Mouse (Mus musculus) MEL (cell line): ENCODE measurements around the gene Tnk2. TPM values are rescaled to one million over a fixed set of nuclear protein-coding genes. Genes with fewer than 3 reads are reported as not detected.

Source experiments
- DNase-seq: peaks from one replicate; pipeline ENCODE4 v3.0.0; 2011; ENCODE audit warnings: low read depth, low spot score
- H3K27ac ChIP-seq: 2 replicates; pipeline ENCODE4 v1.5.1; 2012; ENCODE audit warnings: low read depth, mild to moderate bottlenecking, control low read depth, low read length, moderate library complexity; ENCODE audit not compliant: control insufficient read depth
- H3K27me3 ChIP-seq, 2 experiments: fragments of 150-350 bp in 1 of 2; sonication (generic) in 1 of 2; 2 replicates each; pipeline ENCODE4 v1.6.1; 2012; ENCODE audit warnings: low read length in 2 of 2, mild to moderate bottlenecking in 2 of 2, improper control_type of control experiment in 1 of 2, moderate library complexity in 1 of 2; ENCODE audit not compliant: insufficient read depth in 2 of 2, control insufficient read depth in 1 of 2
- H3K36me3 ChIP-seq, 2 experiments: 2 replicates each; pipeline ENCODE4 v1.6.1; 2012 to 2014; ENCODE audit warnings: low read length in 2 of 2, improper control_type of control experiment in 1 of 2, inconsistent platforms in 1 of 2, mild to moderate bottlenecking in 1 of 2; ENCODE audit not compliant: insufficient read depth in 2 of 2, control insufficient read depth in 1 of 2
- H3K4me1 ChIP-seq, 2 experiments: fragments of 150-350 bp in 1 of 2; sonication (generic) in 1 of 2; 2 replicates each; pipeline ENCODE4 v1.6.1; 2012; ENCODE audit warnings: low read length in 2 of 2, improper control_type of control experiment in 1 of 2, mild to moderate bottlenecking in 1 of 2; ENCODE audit not compliant: insufficient read depth in 2 of 2, control insufficient read depth in 1 of 2
- H3K4me3 ChIP-seq, 2 experiments: fragments of 150-350 bp in 1 of 2; sonication (generic) in 1 of 2; 2 replicates each; pipeline ENCODE4 v1.5.1; 2012; ENCODE audit warnings: low read depth in 2 of 2, low read length in 2 of 2, mild to moderate bottlenecking in 2 of 2, moderate library complexity in 2 of 2, control low read depth in 1 of 2, improper control_type of control experiment in 1 of 2; ENCODE audit not compliant: control insufficient read depth in 1 of 2, insufficient read depth in 1 of 2
- H3K79me2 ChIP-seq: 2 replicates; pipeline ENCODE4 v1.6.1; 2012; ENCODE audit warnings: mild to moderate bottlenecking, low read length, moderate library complexity; ENCODE audit not compliant: control insufficient read depth, poor library complexity, insufficient read depth
- H3K9ac ChIP-seq: 2 replicates; pipeline ENCODE4 v1.6.1; 2012; ENCODE audit warnings: low read depth, mild to moderate bottlenecking, control low read depth, low read length, moderate library complexity; ENCODE audit not compliant: control insufficient read depth, poor library complexity, severe bottlenecking
- H3K9me3 ChIP-seq: fragments of 150-350 bp; sonication (generic); replicated peaks from 2 replicates; pipeline ENCODE4 v1.6.1; 2012; ENCODE audit warnings: mild to moderate bottlenecking, low read length, improper control_type of control experiment, moderate library complexity; ENCODE audit not compliant: insufficient read depth
- BHLHE40 ChIP-seq: IDR thresholded peaks from 2 replicates; pipeline ENCODE4 v1.6.1; 2012; ENCODE audit warnings: low read depth, mild to moderate bottlenecking, inconsistent platforms, low read length, improper control_type of control experiment, borderline replicate concordance
- CHD1 ChIP-seq: IDR thresholded peaks from 2 replicates; pipeline ENCODE4 v1.6.1; 2012; ENCODE audit warnings: low read depth, mild to moderate bottlenecking, inconsistent platforms, low read length, improper control_type of control experiment
- CHD2 ChIP-seq: IDR thresholded peaks from 2 replicates; pipeline ENCODE4 v1.6.1; 2011; ENCODE audit warnings: low read length, improper control_type of control experiment
- CTCF ChIP-seq, 3 experiments: IDR thresholded peaks in 2 of 3; conservative IDR thresholded peaks in 1 of 3; 2 replicates each; pipeline ENCODE4 v1.5.1; 2011 to 2012; ENCODE audit warnings: low read length in 3 of 3, low read depth in 2 of 3, mild to moderate bottlenecking in 2 of 3, improper control_type of control experiment in 1 of 3, inconsistent platforms in 1 of 3, mixed read lengths in 1 of 3, moderate library complexity in 1 of 3; ENCODE audit not compliant: control insufficient read depth in 1 of 3, insufficient read depth in 1 of 3, poor library complexity in 1 of 3, severe bottlenecking in 1 of 3
- E2F4 ChIP-seq: IDR thresholded peaks from 2 replicates; pipeline ENCODE4 v1.6.1; 2011; ENCODE audit warnings: low read depth, low read length, improper control_type of control experiment, borderline replicate concordance
- ELF1 ChIP-seq: IDR thresholded peaks from 2 replicates; pipeline ENCODE4 v1.6.1; 2014; ENCODE audit warnings: low read depth, mild to moderate bottlenecking, inconsistent platforms, low read length, improper control_type of control experiment, moderate library complexity
- EP300 ChIP-seq, 2 experiments: IDR thresholded peaks; 2 replicates each; pipeline ENCODE4 v1.6.1; 2011; ENCODE audit warnings: improper control_type of control experiment in 2 of 2, low read length in 2 of 2, low read depth in 1 of 2, mild to moderate bottlenecking in 1 of 2
- GABPA ChIP-seq: IDR thresholded peaks from 2 replicates; pipeline ENCODE4 v1.6.1; 2012; ENCODE audit warnings: low read depth, mild to moderate bottlenecking, inconsistent platforms, low read length, improper control_type of control experiment, moderate library complexity
- GATA1 ChIP-seq: IDR thresholded peaks from 2 replicates; pipeline ENCODE4 v1.6.1; 2011; ENCODE audit warnings: low read depth, low read length, improper control_type of control experiment
- HCFC1 ChIP-seq: IDR thresholded peaks from 2 replicates; pipeline ENCODE4 v1.6.1; 2012; ENCODE audit warnings: low read depth, mild to moderate bottlenecking, inconsistent platforms, low read length, improper control_type of control experiment, moderate library complexity
- JUND ChIP-seq: IDR thresholded peaks from 2 replicates; pipeline ENCODE4 v1.6.1; 2011; ENCODE audit warnings: low read depth, mild to moderate bottlenecking, improper control_type of control experiment, low read length
- KAT2A ChIP-seq: conservative IDR thresholded peaks from 2 replicates; pipeline ENCODE4 v1.6.1; 2012; ENCODE audit warnings: low read depth, low read length, improper control_type of control experiment, inconsistent platforms
- MAFK ChIP-seq: IDR thresholded peaks from 2 replicates; pipeline ENCODE4 v1.6.1; 2011; ENCODE audit warnings: low read depth, mild to moderate bottlenecking, low read length, improper control_type of control experiment, borderline replicate concordance
- MAX ChIP-seq: IDR thresholded peaks from 2 replicates; pipeline ENCODE4 v1.6.1; 2011; ENCODE audit warnings: low read length, improper control_type of control experiment
- MAZ ChIP-seq: IDR thresholded peaks from 2 replicates; pipeline ENCODE4 v1.6.1; 2012; ENCODE audit warnings: low read depth, mild to moderate bottlenecking, inconsistent platforms, low read length, improper control_type of control experiment
- MXI1 ChIP-seq: IDR thresholded peaks from 2 replicates; pipeline ENCODE4 v1.6.1; 2011; ENCODE audit warnings: mild to moderate bottlenecking, low read depth, low read length, improper control_type of control experiment
- MYB ChIP-seq: IDR thresholded peaks from 2 replicates; pipeline ENCODE4 v1.6.1; 2011; ENCODE audit warnings: mild to moderate bottlenecking, low read depth, low read length, improper control_type of control experiment
- MYC ChIP-seq: IDR thresholded peaks from 2 replicates; pipeline ENCODE4 v1.6.1; 2011; ENCODE audit warnings: low read depth, mild to moderate bottlenecking, low read length, improper control_type of control experiment, moderate library complexity
- NELFE ChIP-seq: IDR thresholded peaks from 2 replicates; pipeline ENCODE4 v1.6.1; 2011; ENCODE audit warnings: low read depth, low read length, improper control_type of control experiment
- NRF1 ChIP-seq: IDR thresholded peaks from 2 replicates; pipeline ENCODE4 v1.6.1; 2014; ENCODE audit warnings: low read depth, mild to moderate bottlenecking, inconsistent platforms, low read length, improper control_type of control experiment, moderate library complexity; ENCODE audit not compliant: poor library complexity, insufficient read depth, severe bottlenecking
- POLR2A ChIP-seq, 2 experiments: IDR thresholded peaks; 2 replicates each; pipeline ENCODE4 v1.6.1; 2011 to 2012; ENCODE audit warnings: low read length in 2 of 2, mild to moderate bottlenecking in 2 of 2, control low read depth in 1 of 2, improper control_type of control experiment in 1 of 2, low read depth in 1 of 2, moderate library complexity in 1 of 2; ENCODE audit not compliant: control insufficient read depth in 1 of 2, insufficient read depth in 1 of 2, poor library complexity in 1 of 2
- POLR2AphosphoS2 ChIP-seq: IDR thresholded peaks from 2 replicates; pipeline ENCODE4 v1.6.1; 2011; ENCODE audit warnings: low read length, improper control_type of control experiment
- POLR2AphosphoS5 ChIP-seq: IDR thresholded peaks from 2 replicates; pipeline ENCODE4 v1.6.1; 2012; ENCODE audit warnings: low read depth, borderline replicate concordance, mild to moderate bottlenecking, inconsistent platforms, low read length, moderate library complexity, mixed read lengths
- RAD21 ChIP-seq: IDR thresholded peaks from 2 replicates; pipeline ENCODE4 v1.6.1; 2011; ENCODE audit warnings: mild to moderate bottlenecking, low read depth, low read length, improper control_type of control experiment
- RCOR1 ChIP-seq: IDR thresholded peaks from 2 replicates; pipeline ENCODE4 v1.6.1; 2012; ENCODE audit warnings: low read depth, mild to moderate bottlenecking, inconsistent platforms, low read length, improper control_type of control experiment
- SIN3A ChIP-seq: IDR thresholded peaks from 2 replicates; pipeline ENCODE4 v1.6.1; 2012; ENCODE audit warnings: low read length, improper control_type of control experiment, inconsistent platforms
- SMC3 ChIP-seq: IDR thresholded peaks from 2 replicates; pipeline ENCODE4 v1.6.1; 2011; ENCODE audit warnings: low read depth, low read length, improper control_type of control experiment
- TAL1 ChIP-seq: IDR thresholded peaks from 2 replicates; pipeline ENCODE4 v1.6.1; 2012; ENCODE audit warnings: mild to moderate bottlenecking, inconsistent platforms, low read length, moderate library complexity, mixed read lengths
- TBP ChIP-seq: IDR thresholded peaks from 2 replicates; pipeline ENCODE4 v1.8.0; 2011; ENCODE audit warnings: low read depth, low read length, improper control_type of control experiment
- TCF12 ChIP-seq: IDR thresholded peaks from 2 replicates; pipeline ENCODE4 v1.6.1; 2014; ENCODE audit warnings: low read depth, mild to moderate bottlenecking, inconsistent platforms, low read length, improper control_type of control experiment, moderate library complexity
- UBTF ChIP-seq: IDR thresholded peaks from 2 replicates; pipeline ENCODE4 v1.6.1; 2012; ENCODE audit warnings: low read depth, mild to moderate bottlenecking, inconsistent platforms, low read length, improper control_type of control experiment, moderate library complexity, borderline replicate concordance; ENCODE audit not compliant: insufficient read depth
- USF1 ChIP-seq: IDR thresholded peaks from 2 replicates; pipeline ENCODE4 v1.6.1; 2014; ENCODE audit warnings: low read depth, mild to moderate bottlenecking, inconsistent platforms, low read length, improper control_type of control experiment, moderate library complexity
- USF2 ChIP-seq, 2 experiments: IDR thresholded peaks; 2 replicates each; pipeline ENCODE4 v1.6.1; 2011 to 2012; ENCODE audit warnings: improper control_type of control experiment in 2 of 2, low read length in 2 of 2, borderline replicate concordance in 1 of 2, inconsistent platforms in 1 of 2, low read depth in 1 of 2, mild to moderate bottlenecking in 1 of 2; ENCODE audit not compliant: insufficient read depth in 1 of 2
- ZKSCAN1 ChIP-seq: IDR thresholded peaks from 2 replicates; pipeline ENCODE4 v1.6.1; 2012; ENCODE audit warnings: low read depth, mild to moderate bottlenecking, inconsistent platforms, low read length, improper control_type of control experiment, moderate library complexity
- ZMIZ1 ChIP-seq: IDR thresholded peaks from 2 replicates; pipeline ENCODE4 v1.6.1; 2012; ENCODE audit warnings: low read depth, mild to moderate bottlenecking, inconsistent platforms, low read length, improper control_type of control experiment, moderate library complexity
- ZNF384 ChIP-seq: IDR thresholded peaks from 2 replicates; pipeline ENCODE4 v1.6.1; 2012; ENCODE audit warnings: low read depth, mild to moderate bottlenecking, inconsistent platforms, low read length, improper control_type of control experiment
- polyA plus RNA-seq, 2 experiments: library from polyadenylated mRNA; stranded (reverse) in 1 of 2; unstranded in 1 of 2; fragments of >175 nt in 1 of 2; fragments of >200 nt in 1 of 2; gene quantifications; 2 replicates each; pipeline versions ENCODE4 v1.2.1 to v1.2.4; 2012; ENCODE audit warnings: low replicate concordance in 2 of 2, low read depth in 1 of 2; ENCODE audit not compliant: insufficient read length in 2 of 2, insufficient read depth in 1 of 2, missing spikeins in 1 of 2
- total RNA-seq: library from RNA; depleted of rRNA; stranded (reverse); fragments of 300-350 nt; gene quantifications from 2 replicates; pipeline ENCODE4 v1.2.3, GENCODE M21; 2012

Tnk2 gene
- total and polyA plus RNA-seq, 3 experiments: 34.8 to 77.0 TPM; not detected in 1

GRCm38 (mm10) chr16:32645361-32645914, 1.8 kb downstream of the Tnk2 start:
- Histone ChIP-seq H3K9ac (peak overlapping the region; percentile 80), H3K27ac (peak overlapping the region; percentile 25), H3K79me2 (peaks cover 19% of the 10 kb centered on the region), H3K4me3 (peak overlapping the region; percentile 58 to 81), H3K36me3 (peaks cover 0 to 9% of the 10 kb centered on the region in 2 experiments; a peak in 1 of 4 replicates), H3K4me1 (peaks cover 4 to 10% of the 10 kb centered on the region in 2 experiments; a peak in 3 of 4 replicates), H3K27me3 (no peaks in the 10 kb centered on the region), H3K9me3 (no peaks in the 10 kb centered on the region)
- DNase-seq: peak; percentile 91
- peak; percentile 89 for TF ChIP-seq MAX
- 0 out of 2 replicates have a peak, but pooled peaks have one; percentile 7 for TF ChIP-seq TAL1
- TF ChIP-seq TCF12: peak; percentile 19; the same call in 1 of the 2 replicates
- peak; percentile 70; the same call in 1 of the 2 replicates for TF ChIP-seq GATA1
- peak; percentile 15; the same call in 1 of the 2 replicates for TF ChIP-seq NRF1
- peak; percentile 95 for TF ChIP-seq USF1
- TF ChIP-seq MAFK: no peak
- 0 out of 4 replicates have a peak, but pooled peaks of 1 of the 2 experiments have one; percentile 6 for TF ChIP-seq EP300 (IDR thresholded peaks at IDR 0.05; ENCODE audit: low read depth in 1 of 2, low read length in 2 of 2)
- TF ChIP-seq UBTF: no peak
- TF ChIP-seq MAZ: no peak
- TF ChIP-seq MYB: no peak
- TF ChIP-seq NELFE: peak; percentile 47; the same call in 1 of the 2 replicates
- TF ChIP-seq MYC: peak; percentile 64; the same call in 1 of the 2 replicates
- peak; percentile 38 to 72 (median 55); a peak in 5 of 6 replicates for TF ChIP-seq CTCF (IDR thresholded peaks at IDR 0.05 in 2 of 3, conservative IDR thresholded peaks at IDR 0.05 in 1 of 3; ENCODE audit: control insufficient read depth in 1 of 3, insufficient read depth in 1 of 3, low read depth in 2 of 3, low read length in 3 of 3, poor library complexity in 1 of 3, severe bottlenecking in 1 of 3)
- peak; percentile 80 for TF ChIP-seq TBP
- no peak for TF ChIP-seq KAT2A
- no peak for TF ChIP-seq ZNF384
- TF ChIP-seq SMC3: 0 out of 2 replicates have a peak, but pooled peaks have one; percentile 4
- peak; percentile 56; the same call in 1 of the 2 replicates for TF ChIP-seq MXI1
- no peak for TF ChIP-seq ZKSCAN1
- no peak; the same call in 1 of the 2 replicates for TF ChIP-seq RAD21
- peak; percentile 98 for TF ChIP-seq BHLHE40
- TF ChIP-seq ZMIZ1: no peak
- TF ChIP-seq JUND: no peak
- no peak for TF ChIP-seq POLR2AphosphoS2
- no peak for TF ChIP-seq GABPA
- TF ChIP-seq POLR2AphosphoS5: no peak; the same call in 1 of the 2 replicates
- TF ChIP-seq ELF1: no peak
- no peak; the same call in 1 of the 2 replicates for TF ChIP-seq RCOR1
- TF ChIP-seq CHD2: no peak
- TF ChIP-seq CHD1: no peak
- no peak; the same call in 1 of the 2 replicates for TF ChIP-seq HCFC1
- TF ChIP-seq SIN3A: peak; percentile 83
- peak; percentile 49 to 79; a peak in 2 of 4 replicates for TF ChIP-seq POLR2A (IDR thresholded peaks at IDR 0.05; ENCODE audit: control insufficient read depth in 1 of 2, insufficient read depth in 1 of 2, low read depth in 1 of 2, low read length in 2 of 2, poor library complexity in 1 of 2)
- no peak for TF ChIP-seq E2F4
- TF ChIP-seq USF2 (IDR thresholded peaks at IDR 0.05; ENCODE audit: borderline replicate concordance in 1 of 2, insufficient read depth in 1 of 2, low read depth in 1 of 2, low read length in 2 of 2): peak; percentile 62 to 75
